Mouse (Mus musculus) megakaryocyte, embryonic 14.5 days (primary cell): ENCODE data around the gene Gzmm.

ENCODE experiments used
- FLI1 ChIP-seq: IDR thresholded peaks from 2 replicates; pipeline ENCODE4 v1.6.1; 2012; ENCODE audit warnings: low read length, inconsistent platforms, mixed read lengths
- GATA1 ChIP-seq: IDR thresholded peaks from 3 replicates; pipeline ENCODE4 v1.6.1; 2012; ENCODE audit warnings: mixed read lengths, low read length, inconsistent platforms, borderline replicate concordance

DNA sequence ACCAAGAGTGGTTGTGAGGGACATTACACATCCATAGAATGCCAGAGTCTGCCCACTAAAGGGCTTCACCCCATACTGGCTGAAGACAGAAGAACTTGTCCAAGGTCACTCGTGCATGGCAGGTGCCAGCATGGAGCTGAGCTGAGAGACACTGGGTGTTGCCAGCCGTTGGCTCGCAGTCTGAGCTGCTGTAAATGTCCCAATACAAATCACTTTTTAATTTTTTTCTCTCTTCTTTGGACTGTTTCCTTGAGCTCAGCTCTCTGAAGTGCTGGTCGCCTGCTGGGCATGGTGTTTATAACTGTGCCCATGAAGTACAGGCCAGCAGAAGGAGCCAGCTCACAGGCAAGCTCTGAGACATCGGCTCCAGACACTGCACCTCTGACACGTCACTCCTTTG lies 34.2 kb downstream of the Gzmm start:
- TF ChIP-seq GATA1 = no peak
- TF ChIP-seq FLI1 = no peak
